Mouse (Mus musculus): ENCODE measurements around the gene Car10.

The Car10 gene

DNA sequence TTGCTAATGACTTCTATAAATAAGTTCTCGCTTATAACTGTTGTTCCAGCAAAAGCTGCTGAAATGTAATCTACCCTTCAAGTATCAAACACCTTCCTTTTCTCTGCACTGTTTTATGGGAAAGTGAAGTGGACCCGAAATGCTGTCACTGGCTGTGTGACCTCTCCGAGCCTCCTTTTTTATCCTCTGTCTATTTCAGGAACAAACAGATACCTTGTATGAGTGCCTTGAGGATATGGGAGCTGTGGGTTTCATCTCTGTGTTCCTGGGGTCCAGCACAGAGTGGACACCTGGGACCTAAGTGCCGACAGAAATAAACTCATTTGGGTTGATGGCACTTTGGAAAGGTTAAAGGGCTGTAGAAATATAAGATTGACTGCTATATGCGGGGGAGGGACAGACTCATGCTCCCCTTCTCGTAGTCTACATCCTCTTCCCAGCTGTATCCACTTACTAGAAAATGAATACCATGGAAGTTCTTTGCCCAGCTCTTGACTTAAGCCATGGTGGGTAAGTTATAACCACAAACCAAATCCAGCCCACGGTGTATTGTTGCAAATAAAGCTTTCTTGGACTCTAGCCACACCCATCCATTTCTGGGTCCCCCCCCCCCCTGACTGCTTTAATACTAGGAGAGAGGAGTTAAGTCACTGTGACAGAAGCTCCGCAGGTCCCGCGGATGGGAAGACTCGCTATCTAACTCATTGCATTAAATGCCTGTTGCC is 474.3 kb downstream of the Car10 start:
- DNase-seq (ENCODE audit: low read depth, low spot score) = no peak

- DNase-seq (ENCODE audit: low read depth, low spot score) = no peak
Measured at GRCm38 (mm10) chr11:93577441-93577840, 479.6 kb downstream of the Car10 start.

DNA sequence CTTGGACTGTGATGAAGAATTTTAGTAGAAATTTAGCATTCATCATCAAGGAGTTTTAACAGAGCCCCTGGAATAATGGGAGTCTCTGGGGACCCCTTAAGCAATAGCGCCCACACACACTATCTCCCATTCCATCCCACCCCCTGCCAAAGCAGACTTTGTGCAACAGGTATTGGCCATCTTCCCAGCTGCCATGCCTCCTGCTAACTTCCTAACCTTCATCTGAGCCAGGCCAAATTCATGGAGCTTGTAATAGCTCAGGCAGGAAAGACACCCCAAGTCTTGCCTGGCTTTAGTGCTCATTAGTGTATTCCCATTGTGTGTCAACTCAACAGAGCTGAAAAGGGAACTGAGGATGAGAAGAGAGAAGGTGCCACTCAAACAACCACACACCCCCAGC is 481.8 kb downstream of the Car10 start:
- DNase-seq (ENCODE audit: low read depth, low spot score) = no peak

DNA sequence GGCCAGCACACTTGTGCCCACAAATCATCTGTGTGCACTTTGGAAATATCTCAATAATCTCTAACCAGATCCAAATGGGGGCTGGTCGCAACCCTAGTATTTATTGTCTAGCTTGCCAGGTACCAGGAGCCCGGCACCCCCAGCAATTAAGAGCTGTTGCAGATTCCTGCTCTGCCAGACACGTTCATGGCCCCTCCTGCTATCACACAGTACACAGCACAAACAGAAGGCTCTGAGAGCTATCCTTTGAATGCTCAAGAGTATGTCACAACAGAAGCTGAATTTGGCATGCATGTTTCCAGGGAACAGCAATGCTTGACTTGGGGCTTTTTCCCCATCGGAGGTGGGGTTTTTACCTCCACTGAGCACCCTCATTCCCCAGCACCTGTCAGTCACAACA is 483.5 kb downstream of the Car10 start:
- DNase-seq (ENCODE audit: low read depth, low spot score) = no peak

- no peak for DNase-seq (ENCODE audit: low read depth, low spot score)
Measured at GRCm38 (mm10) chr11:93587788-93588187, 490.0 kb downstream of the Car10 start.

DNA sequence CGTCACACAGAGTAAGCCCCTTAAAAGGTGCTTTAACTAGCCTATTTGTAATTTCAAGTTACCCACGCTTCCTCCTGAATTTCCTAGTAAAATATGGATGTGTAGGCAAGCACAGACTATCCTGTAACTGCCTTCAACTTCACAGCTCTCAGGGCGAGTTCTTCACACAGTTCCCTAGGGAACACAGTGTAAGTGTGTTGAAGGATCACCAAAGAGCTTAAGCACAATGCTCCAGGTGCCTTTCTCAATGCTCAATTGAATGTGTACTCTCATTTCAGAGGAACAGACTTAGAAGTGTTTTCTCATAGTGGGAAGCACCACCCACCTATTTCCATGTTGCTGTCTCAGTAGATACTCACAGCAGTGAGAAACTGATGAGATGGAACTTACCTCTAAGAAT is 492.8 kb downstream of the Car10 start:
- no peak for DNase-seq (ENCODE audit: low read depth, low spot score)

- no peak for DNase-seq (ENCODE audit: low read depth, low spot score)
Measured at GRCm38 (mm10) chr11:93594033-93594432, 496.2 kb downstream of the Car10 start.

DNA sequence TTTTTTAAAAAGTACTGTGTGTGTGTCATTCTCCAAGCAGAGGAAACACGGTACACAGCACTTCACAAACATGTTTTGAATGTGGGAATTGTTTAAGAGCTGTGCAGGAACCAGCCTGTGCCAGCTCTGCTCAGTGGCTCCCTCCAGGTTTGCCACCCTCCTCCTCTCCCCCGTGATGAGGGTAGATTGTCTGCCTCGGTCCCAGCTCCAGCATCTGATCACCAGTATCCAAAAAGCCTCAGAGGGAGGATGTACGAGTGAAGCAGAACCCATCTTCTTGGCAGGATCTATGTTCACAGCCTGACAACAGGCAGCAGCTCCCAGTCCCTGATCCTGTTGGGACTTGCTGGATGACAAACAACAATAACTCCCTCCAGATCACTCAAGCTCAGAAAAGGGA is 500.3 kb downstream of the Car10 start:
- no peak for DNase-seq (ENCODE audit: low read depth, low spot score)

- DNase-seq (ENCODE audit: low read depth, low spot score) = no peak
Measured at GRCm38 (mm10) chr11:93599755-93600154, 501.9 kb downstream of the Car10 start.

- DNase-seq (ENCODE audit: low read depth, low spot score) = no peak
Measured at GRCm38 (mm10) chr11:93603575-93603974, 505.7 kb downstream of the Car10 start.

DNA sequence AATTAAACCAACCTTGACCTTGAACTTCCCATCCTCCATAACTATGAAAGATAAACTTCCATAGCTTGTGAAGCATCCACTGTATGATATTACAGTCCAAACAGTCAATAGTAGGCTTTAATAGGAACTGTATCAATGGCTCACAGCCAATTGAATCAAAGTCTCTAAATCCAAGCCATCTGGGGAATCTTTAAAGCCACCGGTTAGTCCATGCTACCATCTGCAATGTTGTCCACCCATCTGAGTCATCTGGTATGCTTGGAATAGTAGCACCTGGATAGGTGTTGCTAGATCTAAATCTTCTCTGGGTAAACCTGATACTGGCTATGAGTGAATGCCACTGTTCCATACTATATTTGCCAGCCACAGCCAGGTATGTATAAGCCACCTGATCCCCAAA is 509.3 kb downstream of the Car10 start:
- no peak for DNase-seq (ENCODE audit: low read depth, low spot score)

DNA sequence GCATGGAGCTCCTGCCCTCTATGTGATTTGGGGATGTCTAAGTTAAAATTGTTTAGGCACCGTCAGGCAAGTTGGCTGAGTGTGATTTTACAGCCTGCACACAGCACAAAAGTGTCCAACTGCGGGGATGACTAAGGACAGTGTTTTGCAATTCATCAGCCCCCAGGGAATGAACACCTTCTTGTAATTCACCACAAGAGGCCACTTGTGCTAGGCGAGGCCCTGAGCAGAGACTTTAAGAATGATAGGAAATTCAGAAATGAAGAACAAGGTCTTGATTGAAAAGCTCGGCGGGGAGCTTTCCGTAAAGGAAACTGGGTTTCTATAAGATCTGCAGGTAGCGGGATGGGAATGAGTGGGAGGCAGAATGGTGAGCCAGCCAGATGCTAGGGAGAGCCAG is 510.9 kb downstream of the Car10 start:
- DNase-seq (ENCODE audit: low read depth, low spot score) = no peak

DNA sequence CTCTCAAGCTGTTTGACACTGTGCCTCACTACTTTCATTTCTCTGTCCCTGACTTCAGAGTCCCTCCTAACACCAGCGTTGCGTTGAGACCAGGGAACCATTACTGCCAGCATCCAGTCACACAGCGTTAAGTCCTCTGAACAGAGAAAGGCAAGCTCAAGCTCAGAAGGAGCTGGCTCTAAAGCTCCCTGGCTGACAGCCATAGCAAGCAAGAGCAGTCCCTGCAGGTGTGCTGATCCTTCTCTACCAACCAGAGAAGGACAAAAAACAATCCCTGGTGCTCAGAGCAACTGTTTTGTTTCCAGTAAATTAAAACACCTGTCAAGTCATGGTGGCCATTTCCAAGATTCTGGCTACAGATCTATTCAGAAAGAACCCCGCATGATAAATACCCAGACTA is 514.2 kb downstream of the Car10 start:
- no peak for DNase-seq (ENCODE audit: low read depth, low spot score)

DNA sequence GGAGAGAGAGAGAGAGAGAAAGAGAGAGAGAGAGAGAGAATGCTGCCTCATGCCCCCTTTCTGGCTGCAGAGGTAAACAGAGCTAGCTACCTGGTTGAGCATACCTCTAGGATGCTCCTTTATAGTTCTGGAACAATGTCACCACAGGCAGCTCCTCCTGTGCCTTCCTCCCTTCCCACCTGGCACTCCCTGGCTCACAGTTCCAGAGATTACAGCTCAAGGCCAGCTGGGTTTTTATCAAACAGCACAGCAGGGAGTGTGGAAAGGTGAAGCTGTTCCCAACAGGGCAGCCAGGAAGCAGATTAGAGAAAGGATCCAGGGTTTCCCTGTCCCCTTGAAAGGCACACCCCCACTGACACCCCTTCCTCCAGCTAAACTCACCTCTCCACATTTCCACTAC is 517.0 kb downstream of the Car10 start:
- no peak for DNase-seq (ENCODE audit: low read depth, low spot score)

DNA sequence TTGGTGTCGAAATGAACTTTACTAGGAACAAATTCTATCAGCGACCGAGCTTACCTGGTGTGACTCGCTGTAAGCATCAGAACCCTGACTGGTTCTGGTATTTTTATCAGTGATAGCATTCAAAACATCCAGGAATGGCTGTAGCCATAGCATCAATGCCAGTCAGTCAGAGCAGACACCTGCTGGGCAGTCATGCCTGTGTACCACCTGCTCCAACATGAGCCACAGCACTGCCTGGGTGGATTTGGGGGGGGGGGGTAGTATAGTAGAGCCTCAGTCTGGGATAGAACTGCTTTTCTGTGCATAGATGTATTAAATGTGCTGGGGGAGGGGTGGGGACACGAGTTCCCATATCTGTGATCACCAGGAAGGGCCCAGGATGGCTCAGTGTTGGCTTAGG is 525.8 kb downstream of the Car10 start:
- no peak for DNase-seq (ENCODE audit: low read depth, low spot score)

GRCm38 (mm10) chr11:93639410-93639809 is 541.6 kb downstream of the Car10 start:
- no peak for DNase-seq (ENCODE audit: low read depth, low spot score)

DNA sequence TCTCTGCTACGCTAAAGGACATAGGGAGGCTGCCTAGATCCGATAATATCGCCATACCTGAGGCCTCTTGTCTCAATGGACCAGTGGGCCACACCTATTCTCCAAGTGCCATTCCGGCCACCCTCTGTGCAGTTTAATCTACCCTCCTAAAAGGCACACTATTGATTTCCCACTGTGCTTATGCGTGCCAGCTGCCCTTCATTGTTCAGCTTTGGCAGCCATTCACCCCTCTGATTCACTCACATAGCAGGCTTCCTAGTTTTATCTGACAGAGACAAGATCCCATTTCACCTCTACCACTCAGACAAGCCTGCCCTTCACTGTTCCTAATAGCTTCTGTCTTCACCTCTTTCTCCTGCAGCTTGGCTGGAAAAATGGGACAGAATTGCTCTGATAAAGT is 543.1 kb downstream of the Car10 start:
- DNase-seq (ENCODE audit: low read depth, low spot score) = no peak

- DNase-seq (ENCODE audit: low read depth, low spot score) = no peak
Measured at GRCm38 (mm10) chr11:93642331-93642730, 544.5 kb downstream of the Car10 start.

- DNase-seq (ENCODE audit: low read depth, low spot score) = no peak
Measured at GRCm38 (mm10) chr11:93643006-93643405, 545.2 kb downstream of the Car10 start.

- no peak for DNase-seq (ENCODE audit: low read depth, low spot score)
Measured at GRCm38 (mm10) chr11:93643436-93643835, 545.6 kb downstream of the Car10 start.

DNA sequence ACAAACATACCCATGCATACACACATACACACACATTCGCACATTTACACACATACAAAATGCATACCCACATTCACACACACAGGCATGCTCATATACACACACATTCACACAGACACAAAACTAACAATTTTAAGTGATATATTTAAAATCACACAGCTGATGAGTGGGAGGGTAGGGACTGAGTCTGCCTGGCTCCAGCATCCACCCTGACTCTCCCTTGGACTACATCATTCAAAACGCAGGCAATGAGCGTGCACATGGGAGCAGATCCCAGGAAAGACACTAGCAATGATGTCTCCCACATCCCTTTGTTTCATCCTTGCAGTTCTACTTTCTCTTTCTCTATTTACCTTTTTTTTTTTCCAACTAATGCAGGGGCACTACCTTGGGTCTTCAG is 548.4 kb downstream of the Car10 start:
- DNase-seq (ENCODE audit: low read depth, low spot score) = no peak

Data from WW6 (cell line).